Mouse (Mus musculus): ENCODE measurements around the gene Hist1h2bg. TPM values are rescaled to one million over a fixed set of nuclear protein-coding genes. Genes with fewer than 3 reads are reported as not detected.
A peak's percentile ranks its signal among the peaks of the same experiment; 100 is the strongest.
"Not testable (repeated sequence)": the region's sequence is repeated elsewhere in the genome, so short reads cannot be mapped to it uniquely, and the experiment has no call there.

Gene Hist1h2bg
- polyA plus RNA-seq, 1 experiment from 2014 or later, result 9.1 TPM

GRCm38 (mm10) chr13:23530901-23531875 lies 40.0 kb upstream of the Hist1h2bg start, which contains the start of gene Hist1h4h:
Gene Hist1h4h (plus strand): TSS chr13:23531050.
- H3K27ac ChIP-seq (ENCODE audit: low read length), result peak within 1 kb of the TSS; percentile 98
- peak within 1 kb of the TSS; percentile 81 for H3K9ac ChIP-seq (replicated peaks; ENCODE audit: low read length)
- no peaks in the 10 kb centered on the region for H3K27me3 ChIP-seq (ENCODE audit: insufficient read depth, low read length)
- WGBS, result under 1% methylated on average over 58 of the region's 70 CpGs
- no peaks in the 10 kb centered on the region for H3K36me3 ChIP-seq (ENCODE audit: insufficient read depth, low read length)
- H3K4me2 ChIP-seq (replicated peaks; ENCODE audit: low read depth, low read length), result peak within 1 kb of the TSS; percentile 72
- H3K4me1 ChIP-seq (ENCODE audit: insufficient read depth, low read length), result peaks cover 30% of the 10 kb centered on the region
- peak within 1 kb of the TSS; percentile 61 for H3K4me3 ChIP-seq (ENCODE audit: low read length)
- peak; percentile 86 for ATAC-seq (ENCODE audit: low FRiP score, low TSS enrichment)
- H3K9me3 ChIP-seq (ENCODE audit: low read length), result no peaks in the 10 kb centered on the region

DNA sequence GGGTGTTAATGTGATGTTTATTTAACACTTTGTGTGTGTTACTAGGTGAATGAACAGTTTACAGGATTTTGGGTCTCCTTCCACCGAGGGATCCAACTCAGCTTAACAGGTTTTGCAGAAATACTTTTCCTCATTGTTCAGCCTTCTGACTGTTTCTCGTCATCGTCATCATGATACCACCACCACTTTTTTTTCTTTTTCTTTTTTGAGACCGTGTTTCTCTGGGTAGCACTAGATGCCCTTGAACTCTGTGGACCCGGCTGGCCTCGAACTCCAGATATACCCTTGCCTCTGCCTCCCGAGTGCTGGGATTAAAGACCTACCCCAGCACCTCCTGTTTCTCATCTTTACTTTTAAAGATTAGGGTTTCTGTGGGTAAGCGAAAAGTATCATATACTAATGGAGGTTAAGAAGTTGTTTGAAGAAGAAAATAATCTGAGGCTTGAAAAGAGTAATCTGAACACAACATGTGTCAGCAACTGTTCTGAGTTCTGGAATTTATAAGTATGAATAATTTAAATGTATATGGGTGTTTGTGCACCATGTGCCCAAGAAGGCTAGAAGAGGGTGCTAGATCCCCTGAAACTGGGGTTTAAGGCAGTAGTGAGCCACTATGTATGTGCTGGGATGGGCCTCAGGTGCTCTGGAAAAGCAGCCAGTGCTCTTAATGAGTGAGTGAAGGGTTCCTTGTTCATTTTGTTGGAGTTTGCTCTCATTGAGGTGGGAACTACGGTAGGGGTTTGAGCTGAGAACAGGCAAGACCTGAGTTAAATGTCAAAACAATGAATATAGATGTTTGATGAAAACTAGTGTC lies 38.7 kb upstream of the Hist1h2bg start:
- no peak for ATAC-seq (ENCODE audit: low FRiP score, low TSS enrichment)
- peak overlapping the region; percentile 98 for H3K27ac ChIP-seq (ENCODE audit: low read length)
- no peaks in the 10 kb centered on the region for H3K36me3 ChIP-seq (ENCODE audit: insufficient read depth, low read length)
- H3K4me3 ChIP-seq (ENCODE audit: low read length), result peak overlapping the region; percentile 61
- H3K4me2 ChIP-seq (replicated peaks; ENCODE audit: low read depth, low read length), result peak overlapping the region; percentile 72
- H3K9me3 ChIP-seq (ENCODE audit: low read length), result no peaks in the 10 kb centered on the region
- H3K4me1 ChIP-seq (ENCODE audit: insufficient read depth, low read length), result peaks cover 37% of the 10 kb centered on the region
- H3K9ac ChIP-seq (replicated peaks; ENCODE audit: low read length), result peak overlapping the region; percentile 81
- H3K27me3 ChIP-seq (ENCODE audit: insufficient read depth, low read length), result no peaks in the 10 kb centered on the region
- whole genome bisulfite sequencing, result 21% methylated on average over 9 of the region's 9 CpGs

GRCm38 (mm10) chr13:23533560-23534367 lies 37.4 kb upstream of the Hist1h2bg start, which contains the start of gene Hist1h2af:
Gene Hist1h2af (plus strand): TSS chr13:23533906.
- peak; percentile 50 for ATAC-seq (ENCODE audit: low FRiP score, low TSS enrichment)
- Histone ChIP-seq H3K4me3 (ENCODE audit: low read length) (peak within 1 kb of the TSS; percentile 61), H3K4me2 (replicated peaks; ENCODE audit: low read depth, low read length) (peak within 1 kb of the TSS; percentile 72), H3K9ac (replicated peaks; ENCODE audit: low read length) (peak within 1 kb of the TSS; percentile 82), H3K27ac (ENCODE audit: low read length) (peak within 1 kb of the TSS; percentile 98), H3K4me1 (ENCODE audit: insufficient read depth, low read length) (peaks cover 38% of the 10 kb centered on the region)
- not testable (repeated sequence) for H3K36me3 ChIP-seq (ENCODE audit: insufficient read depth, low read length); H3K9me3 ChIP-seq (ENCODE audit: low read length); H3K27me3 ChIP-seq (ENCODE audit: insufficient read depth, low read length)
- under 1% methylated on average over 21 of the region's 53 CpGs for WGBS

GRCm38 (mm10) chr13:23534368-23535131 lies 36.6 kb upstream of the Hist1h2bg start:
- H3K4me1 ChIP-seq (ENCODE audit: insufficient read depth, low read length), result peaks cover 34% of the 10 kb centered on the region
- no peak for ATAC-seq (ENCODE audit: low FRiP score, low TSS enrichment)
- WGBS, result under 1% methylated on average over 15 of the region's 15 CpGs

DNA sequence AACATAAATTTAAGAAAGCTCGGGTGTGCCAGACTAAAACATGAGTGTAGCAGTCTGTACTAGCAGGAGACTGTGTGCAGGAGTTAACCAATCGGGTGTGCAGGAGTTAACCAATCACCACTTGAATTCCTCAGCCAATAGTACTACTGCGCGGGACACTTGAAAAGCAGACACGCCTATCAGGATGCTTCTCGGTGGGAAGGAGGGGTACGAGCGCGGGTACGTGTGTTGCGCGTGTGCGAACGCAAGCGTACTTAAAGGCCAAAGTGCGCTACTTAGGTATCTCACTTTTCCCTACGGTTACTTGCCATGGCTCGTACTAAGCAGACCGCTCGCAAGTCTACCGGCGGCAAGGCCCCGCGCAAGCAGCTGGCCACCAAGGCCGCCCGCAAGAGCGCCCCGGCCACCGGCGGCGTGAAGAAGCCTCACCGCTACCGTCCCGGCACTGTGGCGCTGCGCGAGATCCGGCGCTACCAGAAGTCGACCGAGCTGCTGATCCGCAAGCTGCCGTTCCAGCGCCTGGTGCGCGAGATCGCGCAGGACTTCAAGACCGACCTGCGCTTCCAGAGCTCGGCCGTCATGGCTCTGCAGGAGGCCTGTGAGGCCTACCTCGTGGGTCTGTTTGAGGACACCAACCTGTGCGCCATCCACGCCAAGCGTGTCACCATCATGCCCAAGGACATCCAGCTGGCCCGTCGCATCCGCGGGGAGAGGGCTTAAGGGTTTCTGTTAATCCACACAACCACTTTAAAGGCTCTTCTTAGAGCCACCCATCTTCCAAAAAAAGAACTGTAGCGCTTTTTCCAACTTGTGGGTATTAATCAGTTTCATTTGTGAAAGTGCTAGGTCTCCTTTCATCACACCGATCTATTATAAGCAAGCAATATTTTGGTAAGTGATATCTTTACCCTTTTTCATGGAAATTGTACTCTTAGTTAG lies 35.8 kb upstream of the Hist1h2bg start, which contains the start of gene Hist1h3g:
Gene Hist1h3g (plus strand): TSS at position 286 of the 939 bp plus-strand sequence.
- peak within 1 kb of the TSS; percentile 89 for H3K27ac ChIP-seq (ENCODE audit: low read length)
- peak within 1 kb of the TSS; percentile 82 for H3K9ac ChIP-seq (replicated peaks; ENCODE audit: low read length)
- H3K4me3 ChIP-seq (ENCODE audit: low read length), result peak within 1 kb of the TSS; percentile 61
- under 1% methylated on average over 32 of the region's 62 CpGs for WGBS
- ATAC-seq (ENCODE audit: low FRiP score, low TSS enrichment), result peak; percentile 92
- peak within 1 kb of the TSS; percentile 72 for H3K4me2 ChIP-seq (replicated peaks; ENCODE audit: low read depth, low read length)
- not testable (repeated sequence) for H3K36me3 ChIP-seq (ENCODE audit: insufficient read depth, low read length); H3K27me3 ChIP-seq (ENCODE audit: insufficient read depth, low read length); H3K9me3 ChIP-seq (ENCODE audit: low read length)
- peaks cover 35% of the 10 kb centered on the region for H3K4me1 ChIP-seq (ENCODE audit: insufficient read depth, low read length)

More at GRCm38 (mm10) chr13:23534368-23535131, 36.6 kb upstream of the Hist1h2bg start:
- Histone ChIP-seq H3K4me2 (replicated peaks; ENCODE audit: low read depth, low read length) (peak overlapping the region; percentile 72), H3K27me3 (ENCODE audit: insufficient read depth, low read length) (no peaks in the 10 kb centered on the region), H3K9ac (replicated peaks; ENCODE audit: low read length) (peak overlapping the region; percentile 82), H3K9me3 (ENCODE audit: low read length) (no peaks in the 10 kb centered on the region), H3K36me3 (ENCODE audit: insufficient read depth, low read length) (no peaks in the 10 kb centered on the region), H3K27ac (ENCODE audit: low read length) (peak overlapping the region; percentile 89), H3K4me3 (ENCODE audit: low read length) (peak overlapping the region; percentile 61)

DNA sequence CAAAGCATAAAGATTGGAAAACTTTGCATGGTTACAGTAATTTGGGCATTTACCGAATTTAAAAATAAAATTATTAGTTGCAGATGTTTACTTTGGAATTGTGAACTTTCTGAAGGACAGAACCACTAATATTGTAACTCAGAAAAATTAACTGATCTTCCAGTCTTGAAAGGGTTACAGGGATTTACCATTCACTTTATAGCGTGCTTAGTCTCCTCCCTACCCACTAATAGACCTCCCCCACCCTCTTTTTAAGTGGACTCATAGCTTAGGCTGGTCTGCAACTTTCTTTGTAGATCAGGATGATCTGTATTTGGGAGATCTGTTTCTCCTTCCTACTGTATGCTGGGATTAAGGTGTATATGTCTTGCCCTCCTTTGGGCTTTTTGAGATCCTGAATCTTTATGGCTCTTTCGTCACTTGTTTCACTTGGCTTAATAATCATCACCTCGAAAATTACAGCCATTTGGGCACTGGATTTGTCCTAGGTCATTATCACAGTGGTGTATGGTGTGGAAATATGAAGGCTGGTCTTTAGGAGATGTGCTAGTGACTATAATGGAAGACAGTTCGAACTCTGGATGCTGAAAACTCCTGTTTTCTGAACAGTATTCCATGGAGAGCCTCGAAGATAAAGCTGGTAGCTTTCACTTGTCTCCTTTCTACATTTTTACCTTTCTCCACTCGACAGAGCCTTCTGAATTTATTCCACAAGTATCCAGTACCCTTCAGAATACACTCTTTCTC lies 34.9 kb upstream of the Hist1h2bg start:
- no peak for ATAC-seq (ENCODE audit: low FRiP score, low TSS enrichment)
- H3K27ac ChIP-seq (ENCODE audit: low read length), result peak overlapping the region; percentile 79
- no peaks in the 10 kb centered on the region for H3K27me3 ChIP-seq (ENCODE audit: insufficient read depth, low read length)
- H3K9ac ChIP-seq (replicated peaks; ENCODE audit: low read length), result peak overlapping the region; percentile 70
- peaks cover 39% of the 10 kb centered on the region for H3K4me1 ChIP-seq (ENCODE audit: insufficient read depth, low read length)
- WGBS, result 17% methylated on average over 7 of the region's 7 CpGs
- peak overlapping the region; percentile 72 for H3K4me2 ChIP-seq (replicated peaks; ENCODE audit: low read depth, low read length)
- peak overlapping the region; percentile 61 for H3K4me3 ChIP-seq (ENCODE audit: low read length)
- H3K36me3 ChIP-seq (ENCODE audit: insufficient read depth, low read length), result no peaks in the 10 kb centered on the region
- H3K9me3 ChIP-seq (ENCODE audit: low read length), result no peaks in the 10 kb centered on the region

- peaks cover 39% of the 10 kb centered on the region for H3K4me1 ChIP-seq (ENCODE audit: insufficient read depth, low read length)
- H3K36me3 ChIP-seq (ENCODE audit: insufficient read depth, low read length), result no peaks in the 10 kb centered on the region
- 0 out of 2 replicates have a peak overlapping the region, but pooled peaks have one; percentile 0 for H3K27ac ChIP-seq (ENCODE audit: low read length)
- peak overlapping the region; percentile 72 for H3K4me2 ChIP-seq (replicated peaks; ENCODE audit: low read depth, low read length)
- WGBS, result 67% methylated on average over 3 of the region's 3 CpGs
- no peak overlapping the region for H3K9ac ChIP-seq (replicated peaks; ENCODE audit: low read length)
- no peak for ATAC-seq (ENCODE audit: low FRiP score, low TSS enrichment)
- no peaks in the 10 kb centered on the region for H3K9me3 ChIP-seq (ENCODE audit: low read length)
- H3K4me3 ChIP-seq (ENCODE audit: low read length), result peak overlapping the region; percentile 27
- no peaks in the 10 kb centered on the region for H3K27me3 ChIP-seq (ENCODE audit: insufficient read depth, low read length)
Measured at GRCm38 (mm10) chr13:23537006-23537710, 34.0 kb upstream of the Hist1h2bg start.
